Mouse (Mus musculus) midbrain, embryonic 10.5 days (tissue): ENCODE data around the gene Stam. TPM values are rescaled to one million over a fixed set of nuclear protein-coding genes. Genes with fewer than 3 reads are reported as not detected.
"Not testable (repeated sequence)": the region's sequence is repeated elsewhere in the genome, so short reads cannot be mapped to it uniquely, and the experiment has no call there.

Experiments used
- DNase-seq: peaks from one replicate; pipeline ENCODE4 v3.0.0-alpha.2; 2017; ENCODE audit warnings: low spot score
- H3K27ac ChIP-seq: fragments of 300-500 bp; sonication (generic); replicated peaks from 2 replicates; pipeline ENCODE4 v1.5.1; 2016; ENCODE audit warnings: mild to moderate bottlenecking
- H3K27me3 ChIP-seq: fragments of 300-500 bp; sonication (generic); 2 replicates; pipeline ENCODE4 v1.6.1; 2016; ENCODE audit warnings: low read depth, mild to moderate bottlenecking; ENCODE audit not compliant: poor library complexity, severe bottlenecking
- H3K36me3 ChIP-seq: fragments of 300-500 bp; sonication (generic); 2 replicates; pipeline ENCODE4 v1.6.1; 2016; ENCODE audit warnings: mild to moderate bottlenecking, moderate library complexity
- H3K4me1 ChIP-seq: fragments of 300-500 bp; sonication (generic); 2 replicates; pipeline ENCODE4 v1.6.1; 2016
- H3K4me3 ChIP-seq: fragments of 300-500 bp; sonication (generic); 2 replicates; pipeline ENCODE4 v1.5.1; 2016; ENCODE audit warnings: mild to moderate bottlenecking, moderate library complexity
- H3K9me3 ChIP-seq: fragments of 300-500 bp; sonication (generic); replicated peaks from 2 replicates; pipeline ENCODE4 v1.6.1; 2016; ENCODE audit warnings: mild to moderate bottlenecking
- WGBS: fragments of 180-500 bp; shearing (Covaris S2); methylation state at CpG from one replicate; pipeline ENCODE4 v1.1.7; 2016; 5-methylcytosine and 5-hydroxymethylcytosine counted together
- polyA plus RNA-seq: library from polyadenylated mRNA; unstranded; fragments of >200 nt; fragmentation: Nextera tagmentation; extraction: Ambion mirVana; gene quantifications from 2 replicates; pipeline ENCODE4 v1.2.1, GENCODE M21; 2016

Stam gene
- polyA plus RNA-seq, 1 experiment from 2014 or later = 96.4 TPM

GRCm38 (mm10) chr2:14165618-14166344 lies 91.9 kb downstream of the Stam start:
- no peak for DNase-seq
- H3K9me3 ChIP-seq = no peaks in the 10 kb centered on the region
- H3K27ac ChIP-seq = no peak overlapping the region
- H3K27me3 ChIP-seq = no peaks in the 10 kb centered on the region
- H3K4me1 ChIP-seq = peaks cover 6% of the 10 kb centered on the region; the same call in 1 of the 2 replicates
- 82% methylated on average over 3 of the region's 3 CpGs for WGBS
- no peaks in the 10 kb centered on the region for H3K36me3 ChIP-seq
- no peak overlapping the region for H3K4me3 ChIP-seq

DNA sequence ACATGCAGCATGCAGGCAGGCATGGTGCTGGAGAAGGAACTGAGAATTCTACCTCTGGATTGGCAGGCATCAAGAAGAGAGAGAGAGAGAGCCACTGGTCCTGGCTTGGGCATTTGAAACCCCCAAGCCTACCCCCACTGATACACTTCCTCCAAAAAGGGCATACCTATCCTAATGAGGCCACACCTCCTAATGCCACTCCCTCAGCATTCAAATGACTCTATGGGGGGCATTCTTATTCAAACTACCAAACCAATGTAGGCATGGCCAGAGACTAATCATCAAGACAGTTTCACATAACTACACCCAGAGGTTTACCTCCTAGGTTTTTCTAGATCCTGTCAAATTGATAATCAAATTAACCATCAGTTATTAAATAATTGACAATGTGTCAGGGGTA lies 93.8 kb downstream of the Stam start:
- no peak for DNase-seq
- no peaks in the 10 kb centered on the region for H3K9me3 ChIP-seq
- peaks cover 6% of the 10 kb centered on the region; the same call in 1 of the 2 replicates for H3K4me1 ChIP-seq
- no peak overlapping the region for H3K27ac ChIP-seq
- no peaks in the 10 kb centered on the region for H3K27me3 ChIP-seq
- H3K36me3 ChIP-seq = no peaks in the 10 kb centered on the region
- no peak overlapping the region for H3K4me3 ChIP-seq

DNA sequence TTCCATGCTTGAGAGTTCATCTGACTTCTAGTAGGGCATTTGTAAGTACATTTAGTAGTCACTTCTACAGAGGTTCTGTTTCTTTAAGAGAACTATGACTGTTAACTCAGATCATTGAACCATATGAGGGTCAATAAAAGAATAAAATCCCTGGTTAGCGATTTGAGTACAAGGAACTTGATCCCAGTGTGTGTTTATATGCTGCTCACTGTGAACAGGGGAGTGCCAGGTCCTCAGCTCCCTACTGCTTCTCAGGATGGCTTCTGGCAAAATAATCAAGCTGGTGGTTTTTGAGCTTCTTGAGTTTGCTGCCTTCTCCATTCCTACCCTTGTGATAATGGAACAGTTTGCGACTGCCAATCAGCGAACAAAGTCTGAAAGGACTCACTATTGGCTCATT lies 100.4 kb downstream of the Stam start, which contains the start of gene Tmem236:
Tmem236 (plus strand) TSS at position 190 of the 400 bp plus-strand sequence.
- Histone ChIP-seq H3K27ac (no peak within 1 kb of the TSS), H3K4me1 (no peaks in the 10 kb centered on the region), H3K4me3 (no peak within 1 kb of the TSS), H3K36me3 (no peaks in the 10 kb centered on the region), H3K9me3 (no peaks in the 10 kb centered on the region), H3K27me3 (no peaks in the 10 kb centered on the region)
- DNase-seq = no peak
- 80% methylated on average over 3 of the region's 3 CpGs for WGBS

GRCm38 (mm10) chr2:14176460-14177193 lies 102.7 kb downstream of the Stam start:
- Histone ChIP-seq H3K27me3 (no peaks in the 10 kb centered on the region), H3K27ac (no peak overlapping the region), H3K36me3 (no peaks in the 10 kb centered on the region), H3K4me3 (no peak overlapping the region), H3K9me3 (0 out of 2 replicates have a peak, but pooled peaks cover 3% of the 10 kb centered on the region), H3K4me1 (no peaks in the 10 kb centered on the region)
- 83% methylated on average over 2 of the region's 2 CpGs for WGBS
- no peak for DNase-seq

- no peak for DNase-seq
- Histone ChIP-seq H3K27me3 (no peaks in the 10 kb centered on the region), H3K4me3 (no peak overlapping the region), H3K9me3 (0 out of 2 replicates have a peak, but pooled peaks cover 3% of the 10 kb centered on the region), H3K36me3 (no peaks in the 10 kb centered on the region), H3K4me1 (no peaks in the 10 kb centered on the region), H3K27ac (no peak overlapping the region)
Observed at GRCm38 (mm10) chr2:14184375-14184774, 110.5 kb downstream of the Stam start.

GRCm38 (mm10) chr2:14190684-14191083 lies 116.8 kb downstream of the Stam start:
- WGBS = 91% methylated on average over 4 of the region's 4 CpGs
- Histone ChIP-seq H3K27me3 (no peaks in the 10 kb centered on the region), H3K4me1 (no peaks in the 10 kb centered on the region), H3K9me3 (no peaks in the 10 kb centered on the region), H3K4me3 (no peak overlapping the region), H3K36me3 (no peaks in the 10 kb centered on the region), H3K27ac (no peak overlapping the region)
- DNase-seq = no peak

DNA sequence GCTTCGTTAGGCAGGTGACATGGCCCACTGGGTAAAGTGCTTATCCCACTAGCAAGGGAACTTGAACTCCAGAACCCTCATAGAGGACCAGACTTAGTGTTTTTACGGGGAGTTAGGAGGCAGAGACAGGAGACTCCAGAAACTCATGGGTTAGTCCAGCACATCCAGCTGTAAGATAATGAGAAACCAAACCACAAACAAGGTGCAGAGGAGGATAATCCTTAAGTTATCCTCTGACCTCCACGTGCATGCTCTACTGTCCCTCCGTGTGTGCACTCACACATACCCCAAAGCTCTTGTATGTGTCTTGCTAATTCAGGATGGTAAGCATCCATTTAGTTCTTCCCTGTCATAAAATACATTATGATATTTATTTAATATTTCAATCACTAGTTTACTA lies 117.7 kb downstream of the Stam start:
- H3K36me3 ChIP-seq = no peaks in the 10 kb centered on the region
- no peaks in the 10 kb centered on the region for H3K9me3 ChIP-seq
- no peak overlapping the region for H3K4me3 ChIP-seq
- H3K4me1 ChIP-seq = no peaks in the 10 kb centered on the region
- H3K27ac ChIP-seq = no peak overlapping the region
- no peaks in the 10 kb centered on the region for H3K27me3 ChIP-seq
- 85% methylated on average over 4 of the region's 4 CpGs for WGBS
- no peak for DNase-seq

- Histone ChIP-seq H3K36me3 (no peaks in the 10 kb centered on the region), H3K4me3 (no peak overlapping the region), H3K27me3 (no peaks in the 10 kb centered on the region), H3K4me1 (no peaks in the 10 kb centered on the region), H3K9me3 (no peaks in the 10 kb centered on the region), H3K27ac (no peak overlapping the region)
- no peak for DNase-seq
- WGBS = 86% methylated on average over 6 of the region's 6 CpGs
Observed at GRCm38 (mm10) chr2:14192046-14192445, 118.1 kb downstream of the Stam start.

GRCm38 (mm10) chr2:14198325-14198903 lies 124.5 kb downstream of the Stam start:
- H3K4me1 ChIP-seq, H3K27me3 ChIP-seq, DNase-seq, H3K27ac ChIP-seq, H3K9me3 ChIP-seq, H3K4me3 ChIP-seq, H3K36me3 ChIP-seq: not testable (repeated sequence)
- 88% methylated on average over 1 of the region's 2 CpGs for WGBS

Other genes with a start within 250 kb of the Stam start
- 42.7 and 50.0 TPM in 2 replicates for gene Hacd1, start 18.0 kb upstream of the Stam start, polyA plus RNA-seq
- gene Tmem236, start 100.4 kb downstream of the Stam start, polyA plus RNA-seq = 0.04 TPM in 2 replicates
- 2.6 and 3.8 TPM in 2 replicates for gene Mrc1, start 155.3 kb downstream of the Stam start, polyA plus RNA-seq